Mouse (Mus musculus): ENCODE data around the gene Tor3a. TPM values are rescaled to one million over a fixed set of nuclear protein-coding genes. Genes with fewer than 3 reads are reported as not detected.
A peak's percentile ranks its signal among the peaks of the same experiment; 100 is the strongest.

Tor3a gene
- polyA plus RNA-seq, 3 experiments from 2014 or later, result 22.7 to 27.7 (median 24.2) TPM

- no peak for ATAC-seq
Measured at GRCm38 (mm10) chr1:156669208-156669983, 4.8 kb downstream of the Tor3a start.

- no peak for ATAC-seq
Measured at GRCm38 (mm10) chr1:156668602-156669001, 5.6 kb downstream of the Tor3a start.

GRCm38 (mm10) chr1:156667141-156667926 lies 6.8 kb downstream of the Tor3a start:
- ATAC-seq, result no peak

GRCm38 (mm10) chr1:156665777-156666176 lies 8.4 kb downstream of the Tor3a start:
- no peak for ATAC-seq

- peak; percentile 35 for ATAC-seq
Measured at GRCm38 (mm10) chr1:156660660-156661236, 13.4 kb downstream of the Tor3a start.

- ATAC-seq, result peak; percentile 41
Measured at GRCm38 (mm10) chr1:156659906-156660659, 14.1 kb downstream of the Tor3a start.

GRCm38 (mm10) chr1:156658676-156659075 lies 15.5 kb downstream of the Tor3a start:
- ATAC-seq, result no peak

- no peak for ATAC-seq
Measured at GRCm38 (mm10) chr1:156657523-156657922, 16.6 kb downstream of the Tor3a start.

- no peak for ATAC-seq
Measured at GRCm38 (mm10) chr1:156654735-156655530, 19.2 kb downstream of the Tor3a start.

- no peak for ATAC-seq
Measured at GRCm38 (mm10) chr1:156652189-156652822, 21.9 kb downstream of the Tor3a start.

- no peak for ATAC-seq
Measured at GRCm38 (mm10) chr1:156650631-156651030, 23.5 kb downstream of the Tor3a start.

GRCm38 (mm10) chr1:156648705-156649104 lies 25.5 kb downstream of the Tor3a start:
- ATAC-seq, result no peak

- ATAC-seq, result no peak
Measured at GRCm38 (mm10) chr1:156645971-156646370, 28.2 kb downstream of the Tor3a start.

- no peak for ATAC-seq
Measured at GRCm38 (mm10) chr1:156644780-156645523, 29.2 kb downstream of the Tor3a start.

- no peak for ATAC-seq
Measured at GRCm38 (mm10) chr1:156644061-156644460, 30.1 kb downstream of the Tor3a start.

- ATAC-seq, result no peak
Measured at GRCm38 (mm10) chr1:156642813-156643212, 31.3 kb downstream of the Tor3a start.

- no peak for ATAC-seq
Measured at GRCm38 (mm10) chr1:156641808-156642207, 32.3 kb downstream of the Tor3a start.

- ATAC-seq, result peak; percentile 63
Measured at GRCm38 (mm10) chr1:156640577-156640976, 33.6 kb downstream of the Tor3a start.

GRCm38 (mm10) chr1:156639455-156639854 lies 34.7 kb downstream of the Tor3a start:
- no peak for ATAC-seq

GRCm38 (mm10) chr1:156635148-156635547 lies 39.0 kb downstream of the Tor3a start:
- ATAC-seq, result no peak

GRCm38 (mm10) chr1:156633095-156633494 lies 41.1 kb downstream of the Tor3a start:
- ATAC-seq, result peak; percentile 79
